Mouse (Mus musculus) myocyte (in vitro differentiated cells): ENCODE measurements around the gene Pik3r5.

Source experiments
- E2F4 ChIP-seq: IDR thresholded peaks from one replicate; pipeline ENCODE4 v1.6.1; 2011; ENCODE audit warnings: mild to moderate bottlenecking, control low read depth, moderate library complexity; ENCODE audit not compliant: insufficient read depth
- MAX ChIP-seq: IDR thresholded peaks from one replicate; pipeline ENCODE4 v1.6.1; 2011; ENCODE audit warnings: low read depth, mild to moderate bottlenecking, control low read depth
- MYOD1 ChIP-seq, 3 experiments: IDR thresholded peaks; one replicate each; pipeline ENCODE4 v1.6.1; 2011; ENCODE audit warnings: control low read depth in 2 of 3, low read depth in 2 of 3, mild to moderate bottlenecking in 2 of 3, moderate library complexity in 1 of 3; ENCODE audit not compliant: insufficient read length in 2 of 3, control insufficient read depth in 1 of 3
- MYOG ChIP-seq, 3 experiments: IDR thresholded peaks; one replicate each; pipeline ENCODE4 v1.6.1; 2011; ENCODE audit warnings: control low read depth in 2 of 3, low read depth in 2 of 3, mild to moderate bottlenecking in 2 of 3; ENCODE audit not compliant: insufficient read length in 2 of 3, control insufficient read depth in 1 of 3, insufficient read depth in 1 of 3
- POLR2A ChIP-seq: IDR thresholded peaks from one replicate; pipeline ENCODE4 v1.6.1; 2011; ENCODE audit warnings: low read depth, mild to moderate bottlenecking, control low read depth, moderate library complexity; ENCODE audit not compliant: insufficient read length
- POLR2AphosphoS2 ChIP-seq: IDR thresholded peaks from one replicate; pipeline ENCODE4 v1.6.1; 2011; ENCODE audit warnings: low read depth, control low read depth; ENCODE audit not compliant: insufficient read length
- TCF12 ChIP-seq: IDR thresholded peaks from one replicate; pipeline ENCODE4 v1.6.1; 2011; ENCODE audit warnings: mild to moderate bottlenecking, control low read depth; ENCODE audit not compliant: poor library complexity, insufficient read depth, severe bottlenecking
- TCF3 ChIP-seq: IDR thresholded peaks from one replicate; pipeline ENCODE4 v1.6.1; 2011; ENCODE audit warnings: low read depth, control low read depth; ENCODE audit not compliant: insufficient read length
- USF1 ChIP-seq: IDR thresholded peaks from one replicate; pipeline ENCODE4 v1.6.1; 2011; ENCODE audit warnings: low read depth, mild to moderate bottlenecking, control low read depth, moderate library complexity

- no peak for TF ChIP-seq POLR2A
- TF ChIP-seq MAX = no peak
- no peak for TF ChIP-seq MYOG (IDR thresholded peaks at IDR 0.05; ENCODE audit: control insufficient read depth in 1 of 3, insufficient read depth in 1 of 3, insufficient read length in 2 of 3, low read depth in 2 of 3)
- TF ChIP-seq POLR2AphosphoS2 = no peak
- TF ChIP-seq TCF12 = no peak
- TF ChIP-seq E2F4 = no peak
- no peak for TF ChIP-seq MYOD1 (IDR thresholded peaks at IDR 0.05; ENCODE audit: control insufficient read depth in 1 of 3, insufficient read length in 2 of 3, low read depth in 2 of 3)
- TF ChIP-seq USF1 = no peak
- TF ChIP-seq TCF3 = no peak
Measured at GRCm38 (mm10) chr11:68519815-68520214, 87.9 kb downstream of the Pik3r5 start.
